Mouse (Mus musculus) layer of hippocampus, adult 8-10 months (tissue): ENCODE measurements around the gene Casp7. TPM values are rescaled to one million over a fixed set of nuclear protein-coding genes. Genes with fewer than 3 reads are reported as not detected.

Source experiments
- DNase-seq, 2 experiments: peaks; one replicate each; pipeline ENCODE4 v3.0.0; 2022; ENCODE audit warnings: low spot score in 2 of 2
- total RNA-seq, 4 experiments: library from RNA; stranded (reverse); gene quantifications; 2 replicates each; pipeline ENCODE4 v1.2.4; 2022

The Casp7 gene
- total RNA-seq, 4 experiments from 2014 or later, result 2.0 to 5.0 (median 3.6) TPM

DNA sequence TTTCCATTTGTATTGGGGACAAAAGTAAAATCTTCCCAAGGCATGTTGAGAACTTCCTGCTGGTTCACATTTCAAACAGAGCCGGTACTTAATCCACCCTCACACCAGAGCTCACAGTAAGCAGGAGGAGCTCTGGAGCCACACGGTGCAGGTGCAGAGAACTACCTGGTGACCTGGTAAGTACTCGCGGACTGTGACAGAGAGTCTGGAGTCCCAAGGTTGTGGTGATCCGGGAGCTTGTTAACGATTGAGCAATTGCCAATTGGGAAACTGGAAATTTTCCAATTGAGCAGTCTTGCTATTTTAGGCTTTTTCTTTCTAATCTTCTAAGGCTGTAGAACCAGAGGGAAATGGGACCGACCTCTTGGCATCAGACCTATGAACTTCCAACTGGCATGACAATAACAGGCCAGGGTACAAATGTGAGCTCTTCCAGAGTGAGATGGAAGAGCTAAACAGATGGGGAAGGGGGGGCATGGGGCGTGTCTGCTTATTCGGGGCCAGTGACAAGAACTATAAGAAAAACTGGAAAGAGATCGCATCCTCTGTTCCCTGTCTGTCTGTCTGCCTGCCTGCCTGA is 64.7 kb downstream of the Casp7 start, which contains the start of gene Plekhs1:
Plekhs1 (plus strand) TSS at position 119 of the 580 bp plus-strand sequence.
- DNase-seq, result no peak

GRCm38 (mm10) chr19:56462786-56463185 is 65.9 kb downstream of the Casp7 start:
- DNase-seq, result no peak

DNA sequence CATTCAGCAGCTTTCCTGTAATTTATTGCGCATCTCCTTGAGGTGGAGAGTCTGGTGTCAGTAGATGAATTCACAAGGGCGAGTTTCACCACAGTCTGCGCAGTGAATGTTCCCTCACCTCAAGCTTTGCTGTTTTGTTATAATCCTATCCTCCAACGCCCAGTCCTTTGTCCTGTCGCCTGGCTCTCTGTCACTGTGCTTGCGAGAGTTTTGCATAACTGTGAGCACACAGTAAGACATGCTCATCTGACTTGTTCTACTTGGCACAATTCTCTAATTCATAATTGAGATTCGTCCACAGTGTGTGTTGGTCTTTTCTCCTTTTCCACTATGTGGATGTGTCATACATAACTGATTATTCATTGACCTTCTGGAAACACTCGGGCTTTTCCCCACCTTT is 69.6 kb downstream of the Casp7 start:
- DNase-seq, result no peak

- no peak for DNase-seq
These were observed 73.5 kb downstream of the Casp7 start for GRCm38 (mm10) chr19:56470286-56471020.

- no peak for DNase-seq
These were observed 75.0 kb downstream of the Casp7 start for GRCm38 (mm10) chr19:56471934-56472333.

DNA sequence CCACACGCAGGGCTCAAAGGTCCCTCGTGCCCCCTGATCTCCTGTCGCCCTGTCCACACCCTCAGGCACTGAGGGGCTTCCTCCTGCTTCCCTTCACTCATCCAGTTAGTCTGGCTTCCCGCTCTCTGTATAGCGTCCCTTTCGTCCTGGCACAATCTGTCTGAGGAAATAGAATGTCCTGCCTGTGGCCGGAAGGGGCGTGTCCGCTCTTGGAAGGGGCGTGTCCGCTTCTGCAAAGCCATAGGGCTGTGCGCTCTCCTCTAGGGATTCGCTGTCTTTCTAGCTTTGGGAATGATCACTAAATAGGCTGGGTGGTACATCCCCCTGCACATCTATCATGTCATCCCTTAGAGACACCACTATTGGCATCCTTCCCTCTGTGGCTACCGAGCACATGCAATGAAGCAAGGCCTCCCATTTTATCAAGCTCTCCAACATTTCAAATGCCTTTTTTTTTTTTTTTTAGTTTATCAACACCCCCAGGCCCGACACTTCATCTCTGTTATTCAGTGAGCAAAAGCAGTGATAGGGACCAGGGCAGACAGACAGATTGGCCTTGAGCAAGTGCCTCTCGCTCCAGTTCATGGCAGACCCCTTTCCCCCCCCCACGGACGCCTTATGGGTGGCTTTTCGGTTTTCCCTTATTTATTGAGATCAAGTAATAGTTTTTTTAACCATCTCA is 78.1 kb downstream of the Casp7 start:
- DNase-seq, result no peak

GRCm38 (mm10) chr19:56476546-56476945 is 79.6 kb downstream of the Casp7 start:
- no peak for DNase-seq

GRCm38 (mm10) chr19:56477253-56477652 is 80.3 kb downstream of the Casp7 start:
- no peak for DNase-seq

DNA sequence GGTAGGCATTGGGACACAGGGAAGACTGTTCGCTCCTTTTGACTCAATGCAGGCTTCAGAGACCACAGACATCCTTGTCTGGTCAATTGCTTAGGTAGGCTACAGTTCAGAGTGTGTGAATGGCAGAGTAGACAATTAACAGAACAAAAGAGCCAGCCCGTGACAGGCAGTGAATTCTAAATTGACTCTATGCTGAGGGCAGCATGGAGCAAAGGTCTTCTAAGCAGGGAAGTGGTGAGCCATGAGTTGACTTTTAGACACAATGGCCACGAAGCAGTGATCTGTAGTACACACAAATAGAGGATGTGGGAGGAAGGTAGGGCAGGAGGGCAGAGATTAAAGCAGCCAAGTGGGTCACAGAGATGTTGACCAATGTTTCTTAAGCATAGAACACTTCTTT is 80.9 kb downstream of the Casp7 start:
- DNase-seq, result no peak

- no peak for DNase-seq
These were observed 87.9 kb downstream of the Casp7 start for GRCm38 (mm10) chr19:56484630-56485375.

DNA sequence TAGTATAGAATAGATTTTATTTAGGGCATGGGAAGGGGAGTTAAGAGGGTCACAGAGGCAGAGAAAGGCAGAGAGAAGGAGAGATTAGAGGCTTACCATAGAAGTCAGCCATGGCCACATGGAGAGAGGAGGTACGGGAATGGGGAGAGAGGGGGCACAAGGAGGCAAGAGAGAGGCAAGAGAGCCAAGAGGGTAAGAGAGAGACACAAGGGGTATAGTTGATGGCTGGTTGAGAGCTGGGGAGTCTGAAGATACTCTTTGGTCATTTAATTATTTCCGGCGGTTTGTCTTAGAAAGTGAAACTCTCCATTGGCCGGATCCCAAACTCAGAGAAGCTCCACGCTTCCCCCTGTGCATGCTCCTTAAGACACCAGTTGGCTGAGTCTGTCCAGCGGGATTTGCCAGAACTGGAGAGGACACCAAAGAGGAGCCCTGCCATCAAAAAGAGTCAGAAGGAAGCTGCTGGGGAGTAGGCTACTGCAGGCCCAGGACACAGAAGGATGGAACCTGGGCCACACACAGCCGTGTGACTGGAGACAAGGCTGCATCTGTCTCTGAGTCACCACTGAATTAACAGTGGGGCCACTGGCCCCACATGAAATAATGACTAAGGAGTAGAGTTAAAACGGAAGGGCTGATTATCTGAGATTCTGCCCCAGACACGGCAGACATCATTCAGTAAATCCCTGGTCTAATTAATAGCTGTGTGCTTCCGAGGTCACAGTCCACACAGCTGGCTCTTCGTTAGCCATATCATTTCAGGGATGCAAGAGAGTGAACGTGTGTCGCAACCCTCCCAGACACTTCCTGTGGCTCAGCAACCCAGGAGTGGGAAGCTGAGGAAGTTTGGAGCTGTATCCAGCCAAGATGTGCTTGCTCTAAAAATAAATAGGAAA is 88.7 kb downstream of the Casp7 start:
- no peak for DNase-seq

- DNase-seq, result no peak
These were observed 90.0 kb downstream of the Casp7 start for GRCm38 (mm10) chr19:56486926-56487325.

DNA sequence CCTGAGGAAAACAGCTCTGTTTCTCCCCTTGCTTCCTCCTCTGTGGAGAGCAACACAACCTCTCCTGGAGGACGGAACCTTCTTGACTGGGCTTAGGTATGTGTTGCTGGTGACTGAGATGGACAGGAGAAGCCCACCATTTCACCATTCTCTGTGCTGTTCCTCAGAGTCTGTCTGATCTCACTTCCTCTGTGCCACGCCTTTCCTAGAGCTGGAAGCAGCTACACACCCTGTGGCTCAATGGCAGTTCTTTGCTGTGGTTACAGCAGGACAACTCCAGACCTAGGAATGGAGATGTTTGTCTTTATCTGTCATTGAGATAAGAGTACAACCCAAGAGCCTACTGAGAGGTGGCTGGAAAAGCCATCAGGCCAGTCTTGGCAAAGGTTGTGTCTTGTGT is 90.4 kb downstream of the Casp7 start:
- DNase-seq, result no peak

- DNase-seq, result no peak
These were observed 92.7 kb downstream of the Casp7 start for GRCm38 (mm10) chr19:56489601-56490000.

Other genes with a start within 250 kb of the Casp7 start
- not detected for gene Habp2, start 110.0 kb upstream of the Casp7 start, total RNA-seq
- under 1 TPM; 0.12 to 0.25 (median 0.23) TPM for gene Nrap, start 7.1 kb upstream of the Casp7 start, total RNA-seq
- gene Plekhs1, start 64.5 kb downstream of the Casp7 start, total RNA-seq, result under 1 TPM; 0.18 to 0.50 (median 0.28) TPM
- gene Dclre1a, start 151.1 kb downstream of the Casp7 start, total RNA-seq, result 1 to 10 TPM; 5.3 to 9.8 (median 7.7) TPM
- 10 to 100 TPM; 13.8 to 16.1 (median 14.3) TPM for gene Nhlrc2, start 151.1 kb downstream of the Casp7 start, total RNA-seq